Mouse (Mus musculus): ENCODE measurements around the gene Arcn1. TPM values are rescaled to one million over a fixed set of nuclear protein-coding genes. Genes with fewer than 3 reads are reported as not detected.

Gene Arcn1
- polyA plus RNA-seq, 1 experiment from 2014 or later, result 198 TPM

DNA sequence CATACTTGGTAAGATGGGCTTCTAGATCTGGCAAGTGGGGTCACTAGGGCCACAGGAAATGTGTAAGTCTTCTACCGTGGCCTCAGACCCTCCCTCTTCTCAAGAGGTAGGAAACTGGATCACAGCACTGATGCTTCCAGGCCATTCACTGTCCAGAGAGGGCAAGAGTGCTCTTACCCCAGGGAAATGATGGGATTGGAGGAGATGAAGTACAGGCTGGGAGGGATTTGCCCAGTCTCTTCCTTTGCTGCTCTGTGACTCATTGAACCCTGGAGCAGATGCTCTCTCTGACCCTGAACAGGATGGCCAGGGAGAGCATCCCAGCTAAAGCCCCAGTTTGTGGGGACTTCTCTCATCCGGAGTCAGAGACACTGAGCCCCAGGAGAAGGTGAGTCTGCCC lies 43.0 kb downstream of the Arcn1 start:
- DNase-seq (ENCODE audit: low spot score) (no peak), ATAC-seq (ENCODE audit: low FRiP score) (no peak)
- Histone ChIP-seq H3K27ac (ENCODE audit: low read depth, low read length) (peak overlapping the region; percentile 4; the same call in 1 of the 2 replicates), H3K4me3 (ENCODE audit: low read depth, low read length) (no peak overlapping the region), H3K36me3 (ENCODE audit: control insufficient read depth, insufficient read depth, low read length) (no peaks in the 10 kb centered on the region), H3K9me3 (ENCODE audit: control insufficient read depth, low read length) (no peaks in the 10 kb centered on the region), H3K4me1 (replicated peaks; ENCODE audit: control insufficient read depth, insufficient read depth, low read length) (peaks cover 16% of the 10 kb centered on the region; the same call in 1 of the 2 replicates), H3K9ac (ENCODE audit: low read depth, low read length) (no peak overlapping the region), H3K27me3 (ENCODE audit: control insufficient read depth, insufficient read depth, low read length) (no peaks in the 10 kb centered on the region), H3K4me2 (replicated peaks; ENCODE audit: low read depth, low read length) (no peak overlapping the region)
- WGBS, result 37% methylated on average over 2 of the region's 2 CpGs

DNA sequence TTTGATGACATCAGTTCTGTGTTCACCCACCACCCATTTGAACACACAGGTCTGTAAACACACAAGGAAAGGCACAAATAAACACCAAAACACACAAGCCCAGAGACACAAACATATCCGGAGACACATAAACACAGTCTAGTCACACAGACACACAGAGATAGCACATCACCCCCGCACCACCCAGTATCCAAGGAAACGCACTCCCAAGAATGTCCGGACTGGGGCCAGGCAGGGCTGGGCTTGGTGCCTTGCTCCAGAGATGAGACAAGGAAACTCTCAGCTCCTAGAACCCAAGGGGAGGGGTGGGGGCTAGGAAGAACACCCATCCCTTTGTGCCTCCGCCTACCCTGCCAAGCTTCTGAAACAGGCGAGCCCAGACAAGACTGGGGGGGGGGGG lies 43.4 kb downstream of the Arcn1 start:
- ATAC-seq (ENCODE audit: low FRiP score), result no peak
- Histone ChIP-seq H3K4me1 (replicated peaks; ENCODE audit: control insufficient read depth, insufficient read depth, low read length) (peaks cover 16% of the 10 kb centered on the region; the same call in 1 of the 2 replicates), H3K4me3 (ENCODE audit: low read depth, low read length) (no peak overlapping the region), H3K36me3 (ENCODE audit: control insufficient read depth, insufficient read depth, low read length) (no peaks in the 10 kb centered on the region), H3K27me3 (ENCODE audit: control insufficient read depth, insufficient read depth, low read length) (no peaks in the 10 kb centered on the region), H3K9ac (ENCODE audit: low read depth, low read length) (no peak overlapping the region), H3K27ac (ENCODE audit: low read depth, low read length) (0 out of 2 replicates have a peak overlapping the region, but pooled peaks have one; percentile 10), H3K9me3 (ENCODE audit: control insufficient read depth, low read length) (no peaks in the 10 kb centered on the region), H3K4me2 (replicated peaks; ENCODE audit: low read depth, low read length) (no peak overlapping the region)
- WGBS, result 44% methylated on average over 6 of the region's 6 CpGs
- DNase-seq (ENCODE audit: low spot score), result peak; percentile 41

DNA sequence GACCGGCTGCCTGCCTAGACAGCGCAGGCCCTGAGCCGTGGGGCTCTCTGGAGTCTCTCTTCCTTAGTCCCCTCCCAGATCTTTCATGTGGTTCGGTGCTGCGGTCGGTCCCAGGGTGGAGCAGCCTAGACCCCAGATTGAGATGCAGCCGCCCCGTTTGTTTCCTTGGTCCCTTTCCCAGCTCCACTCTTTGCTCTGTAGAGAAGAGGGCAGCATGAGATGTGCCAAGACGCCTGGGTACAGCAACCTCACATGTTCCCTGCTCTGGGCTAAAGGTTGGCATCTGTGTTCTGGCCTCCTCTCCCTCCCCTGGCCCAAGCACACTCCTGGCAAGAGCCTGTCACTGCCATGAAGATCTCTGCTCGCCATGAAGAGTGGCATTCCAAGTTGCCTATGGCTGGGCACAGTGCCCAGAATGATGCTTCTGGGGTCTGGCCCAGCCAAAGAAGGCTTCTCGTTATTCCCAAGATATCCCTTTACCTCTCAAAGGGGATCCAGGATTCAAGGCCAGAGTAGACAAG lies 44.1 kb downstream of the Arcn1 start:
- Histone ChIP-seq H3K9ac (ENCODE audit: low read depth, low read length) (no peak overlapping the region), H3K4me3 (ENCODE audit: low read depth, low read length) (no peak overlapping the region), H3K27ac (ENCODE audit: low read depth, low read length) (peak overlapping the region; percentile 73), H3K36me3 (ENCODE audit: control insufficient read depth, insufficient read depth, low read length) (no peaks in the 10 kb centered on the region), H3K27me3 (ENCODE audit: control insufficient read depth, insufficient read depth, low read length) (no peaks in the 10 kb centered on the region), H3K4me2 (replicated peaks; ENCODE audit: low read depth, low read length) (no peak overlapping the region), H3K4me1 (replicated peaks; ENCODE audit: control insufficient read depth, insufficient read depth, low read length) (peaks cover 16% of the 10 kb centered on the region; the same call in 1 of the 2 replicates), H3K9me3 (ENCODE audit: control insufficient read depth, low read length) (no peaks in the 10 kb centered on the region)
- no peak for ATAC-seq (ENCODE audit: low FRiP score)
- no peak for DNase-seq (ENCODE audit: low spot score)
- WGBS, result 80% methylated on average over 10 of the region's 11 CpGs

DNA sequence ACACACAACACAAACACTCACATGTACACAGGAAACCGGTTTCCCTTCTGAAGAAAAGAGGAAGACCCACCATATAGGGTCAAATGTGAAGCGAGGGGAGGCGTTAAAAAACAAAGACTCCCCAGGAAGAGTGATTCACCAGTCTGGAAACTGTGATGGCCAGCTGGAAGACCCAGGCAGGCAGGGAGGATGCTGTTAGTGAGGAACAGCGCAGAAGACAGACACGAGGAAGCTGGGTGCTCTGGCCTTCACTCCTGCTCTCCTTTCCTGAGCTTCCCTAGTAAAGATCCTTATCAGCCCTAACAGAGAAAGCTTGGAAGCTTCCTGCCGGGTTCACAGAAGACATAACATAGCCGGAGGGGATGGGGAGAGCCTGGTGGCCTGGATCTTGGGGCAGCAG lies 44.6 kb downstream of the Arcn1 start:
- Histone ChIP-seq H3K4me1 (replicated peaks; ENCODE audit: control insufficient read depth, insufficient read depth, low read length) (peaks cover 16% of the 10 kb centered on the region; the same call in 1 of the 2 replicates), H3K27me3 (ENCODE audit: control insufficient read depth, insufficient read depth, low read length) (no peaks in the 10 kb centered on the region), H3K36me3 (ENCODE audit: control insufficient read depth, insufficient read depth, low read length) (no peaks in the 10 kb centered on the region), H3K4me2 (replicated peaks; ENCODE audit: low read depth, low read length) (no peak overlapping the region), H3K4me3 (ENCODE audit: low read depth, low read length) (no peak overlapping the region), H3K27ac (ENCODE audit: low read depth, low read length) (peak overlapping the region; percentile 73), H3K9me3 (ENCODE audit: control insufficient read depth, low read length) (no peaks in the 10 kb centered on the region), H3K9ac (ENCODE audit: low read depth, low read length) (no peak overlapping the region)
- DNase-seq (ENCODE audit: low spot score) (no peak), ATAC-seq (ENCODE audit: low FRiP score) (no peak)
- WGBS, result 47% methylated on average over 7 of the region's 7 CpGs

DNA sequence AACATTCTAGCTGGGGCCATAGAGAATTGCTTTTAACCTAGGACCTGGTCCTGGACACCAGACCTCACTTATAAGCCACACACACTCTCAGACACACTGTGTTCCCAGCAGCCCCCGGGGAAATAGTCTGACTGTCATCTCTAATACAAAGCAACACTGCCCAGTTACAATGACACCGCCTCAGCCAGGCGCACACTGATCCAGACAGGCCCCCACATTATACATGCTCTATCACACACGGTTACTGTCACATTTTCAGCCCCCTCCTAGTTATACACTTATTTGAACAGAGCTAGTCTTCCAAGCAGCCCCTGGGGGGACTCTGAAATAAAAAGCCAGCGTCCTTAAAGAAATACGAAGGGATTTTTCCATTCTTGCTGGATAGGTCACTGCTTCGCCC lies 45.1 kb downstream of the Arcn1 start:
- DNase-seq (ENCODE audit: low spot score) (peak; percentile 32), ATAC-seq (ENCODE audit: low FRiP score) (no peak)
- H3K9ac ChIP-seq (ENCODE audit: low read depth, low read length), result no peak overlapping the region
- no peaks in the 10 kb centered on the region for H3K36me3 ChIP-seq (ENCODE audit: control insufficient read depth, insufficient read depth, low read length)
- no peaks in the 10 kb centered on the region for H3K9me3 ChIP-seq (ENCODE audit: control insufficient read depth, low read length)
- WGBS, result 71% methylated on average over 7 of the region's 7 CpGs
- H3K4me3 ChIP-seq (ENCODE audit: low read depth, low read length), result no peak overlapping the region
- no peak overlapping the region for H3K4me2 ChIP-seq (replicated peaks; ENCODE audit: low read depth, low read length)
- H3K4me1 ChIP-seq (replicated peaks; ENCODE audit: control insufficient read depth, insufficient read depth, low read length), result peaks cover 16% of the 10 kb centered on the region; the same call in 1 of the 2 replicates
- H3K27ac ChIP-seq (ENCODE audit: low read depth, low read length), result peak overlapping the region; percentile 73
- no peaks in the 10 kb centered on the region for H3K27me3 ChIP-seq (ENCODE audit: control insufficient read depth, insufficient read depth, low read length)

DNA sequence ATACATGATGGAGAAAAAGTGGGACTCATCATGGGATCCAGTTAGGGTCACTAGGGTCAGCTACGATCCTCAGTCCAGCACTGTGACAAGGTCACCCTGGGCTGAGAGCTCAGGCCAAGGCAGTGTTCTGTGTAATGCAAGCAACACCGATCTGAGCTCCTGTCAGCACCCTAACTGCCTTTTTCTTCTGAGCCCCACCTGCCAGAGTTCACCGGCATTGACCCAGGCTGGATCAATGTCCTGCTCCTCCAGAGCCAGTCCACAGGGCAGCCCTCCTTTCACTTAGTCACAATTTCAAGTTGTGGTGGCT lies 45.8 kb downstream of the Arcn1 start:
- H3K4me2 ChIP-seq (replicated peaks; ENCODE audit: low read depth, low read length), result peak overlapping the region; percentile 52; the same call in 1 of the 2 replicates

DNA sequence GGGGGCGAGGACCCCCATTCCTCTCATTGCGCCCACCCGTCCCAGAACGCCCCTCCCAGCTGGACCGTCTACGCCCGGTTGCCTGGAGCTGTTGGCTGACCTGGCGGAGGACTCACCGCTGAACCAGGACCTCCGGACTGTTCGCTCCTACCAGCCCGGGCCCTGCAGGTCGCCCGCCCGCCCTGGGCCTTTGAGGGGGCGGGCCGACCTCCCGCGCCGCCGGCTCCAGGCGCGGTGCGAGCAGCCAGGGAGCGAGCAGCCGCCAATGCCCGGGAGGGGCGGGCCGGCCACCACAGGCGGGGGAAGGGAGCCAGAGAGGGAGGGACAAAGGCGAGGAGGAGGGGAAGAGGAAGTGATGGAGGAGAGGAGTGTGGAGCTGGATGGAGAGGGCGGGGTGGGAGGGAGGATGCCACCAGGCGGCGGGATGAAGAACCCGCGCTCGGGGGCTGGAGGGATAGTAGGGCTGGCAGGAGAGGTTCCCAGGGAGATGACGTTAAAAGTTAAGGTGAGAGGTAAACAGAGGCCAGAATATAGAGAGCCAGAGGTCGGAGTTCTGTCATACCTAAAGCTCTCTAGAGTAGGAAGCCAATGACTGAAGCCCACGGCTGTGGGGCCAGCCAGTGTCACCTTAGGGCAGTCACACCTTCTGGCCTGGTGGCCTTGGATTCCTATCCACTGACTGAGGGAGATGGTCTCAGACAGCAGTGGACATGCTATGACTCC lies 46.3 kb downstream of the Arcn1 start:
- H3K4me2 ChIP-seq (replicated peaks; ENCODE audit: low read depth, low read length), result peak overlapping the region; percentile 52
- no peaks in the 10 kb centered on the region for H3K27me3 ChIP-seq (ENCODE audit: control insufficient read depth, insufficient read depth, low read length)
- peak; percentile 84 for ATAC-seq (ENCODE audit: low FRiP score)
- H3K4me1 ChIP-seq (replicated peaks; ENCODE audit: control insufficient read depth, insufficient read depth, low read length), result peaks cover 14% of the 10 kb centered on the region; the same call in 1 of the 2 replicates
- H3K4me3 ChIP-seq (ENCODE audit: low read depth, low read length), result peak overlapping the region; percentile 59
- 1% methylated on average over 36 of the region's 40 CpGs for WGBS
- peak overlapping the region; percentile 76 for H3K27ac ChIP-seq (ENCODE audit: low read depth, low read length)
- peak overlapping the region; percentile 85 for H3K9ac ChIP-seq (ENCODE audit: low read depth, low read length)
- DNase-seq (ENCODE audit: low spot score), result peak; percentile 85
- H3K9me3 ChIP-seq (ENCODE audit: control insufficient read depth, low read length), result no peaks in the 10 kb centered on the region
- no peaks in the 10 kb centered on the region for H3K36me3 ChIP-seq (ENCODE audit: control insufficient read depth, insufficient read depth, low read length)

More for the DNA sequence above, 45.8 kb downstream of the Arcn1 start:
- Histone ChIP-seq H3K36me3 (ENCODE audit: control insufficient read depth, insufficient read depth, low read length) (no peaks in the 10 kb centered on the region), H3K27ac (ENCODE audit: low read depth, low read length) (0 out of 2 replicates have a peak overlapping the region, but pooled peaks have one; percentile 76), H3K9me3 (ENCODE audit: control insufficient read depth, low read length) (no peaks in the 10 kb centered on the region), H3K27me3 (ENCODE audit: control insufficient read depth, insufficient read depth, low read length) (no peaks in the 10 kb centered on the region), H3K4me3 (ENCODE audit: low read depth, low read length) (no peak overlapping the region; the same call in 1 of the 2 replicates), H3K9ac (ENCODE audit: low read depth, low read length) (peak overlapping the region; percentile 85; the same call in 1 of the 2 replicates), H3K4me1 (replicated peaks; ENCODE audit: control insufficient read depth, insufficient read depth, low read length) (peaks cover 16% of the 10 kb centered on the region; the same call in 1 of the 2 replicates)
- 84% methylated on average over 3 of the region's 3 CpGs for WGBS
- DNase-seq (ENCODE audit: low spot score) (no peak), ATAC-seq (ENCODE audit: low FRiP score) (peak; percentile 18)

DNA sequence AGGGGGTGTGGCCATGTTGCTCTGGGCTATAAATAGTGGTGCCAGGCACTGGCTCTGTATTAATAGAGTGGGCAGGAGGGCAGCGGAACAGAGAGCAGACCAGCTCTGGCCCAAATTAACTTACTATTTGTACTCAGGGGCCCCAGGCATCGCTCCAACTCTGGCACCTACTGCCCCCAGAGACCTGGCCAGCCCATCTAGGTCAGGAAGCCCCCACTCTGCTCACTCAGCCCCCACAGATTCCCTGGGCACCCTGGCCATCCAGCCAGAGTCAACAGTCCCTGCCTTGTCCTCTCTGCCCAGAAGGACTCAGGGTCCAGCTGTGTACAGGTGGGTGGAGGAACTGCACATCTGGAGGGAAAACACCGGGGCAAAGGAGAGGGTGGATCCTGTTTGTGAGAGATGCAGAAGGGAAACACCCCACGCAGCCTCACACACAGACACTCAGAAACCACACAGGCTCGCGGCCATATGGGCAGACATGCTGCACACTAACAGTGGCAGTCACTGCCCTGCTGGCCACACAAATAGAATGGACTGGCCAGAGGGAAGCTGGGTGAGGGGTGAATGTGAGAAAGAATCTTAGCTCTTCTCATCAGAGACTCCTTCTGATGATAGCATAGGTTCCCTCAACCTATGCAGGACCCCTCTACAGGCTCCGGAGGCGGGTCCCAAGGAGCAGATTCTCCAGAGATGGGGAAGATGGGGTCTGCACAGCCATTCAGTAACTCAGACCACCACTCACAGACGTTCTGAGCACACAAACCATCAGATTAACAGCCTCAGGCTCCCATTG lies 47.1 kb downstream of the Arcn1 start:
- Histone ChIP-seq H3K9ac (ENCODE audit: low read depth, low read length) (peak overlapping the region; percentile 85), H3K27me3 (ENCODE audit: control insufficient read depth, insufficient read depth, low read length) (no peaks in the 10 kb centered on the region), H3K4me1 (replicated peaks; ENCODE audit: control insufficient read depth, insufficient read depth, low read length) (peaks cover 12% of the 10 kb centered on the region; the same call in 1 of the 2 replicates), H3K9me3 (ENCODE audit: control insufficient read depth, low read length) (no peaks in the 10 kb centered on the region), H3K4me3 (ENCODE audit: low read depth, low read length) (peak overlapping the region; percentile 59), H3K4me2 (replicated peaks; ENCODE audit: low read depth, low read length) (peak overlapping the region; percentile 52), H3K27ac (ENCODE audit: low read depth, low read length) (peak overlapping the region; percentile 76), H3K36me3 (ENCODE audit: control insufficient read depth, insufficient read depth, low read length) (no peaks in the 10 kb centered on the region)
- WGBS, result 21% methylated on average over 9 of the region's 9 CpGs
- peak; percentile 43 for ATAC-seq (ENCODE audit: low FRiP score)
- DNase-seq (ENCODE audit: low spot score), result no peak
